Mouse (Mus musculus) frontal cortex, adult (tissue): Measurements from ENCODE around the gene Samd4.

ENCODE experiments used
- ATAC-seq: cut with Nextera tagmentation; 2 replicates; pipeline ENCODE4 v1.9.2; 2017; ENCODE audit warnings: mild to moderate bottlenecking, moderate library complexity, mixed read lengths; ENCODE audit not compliant: low TSS enrichment

Samd4 gene

DNA sequence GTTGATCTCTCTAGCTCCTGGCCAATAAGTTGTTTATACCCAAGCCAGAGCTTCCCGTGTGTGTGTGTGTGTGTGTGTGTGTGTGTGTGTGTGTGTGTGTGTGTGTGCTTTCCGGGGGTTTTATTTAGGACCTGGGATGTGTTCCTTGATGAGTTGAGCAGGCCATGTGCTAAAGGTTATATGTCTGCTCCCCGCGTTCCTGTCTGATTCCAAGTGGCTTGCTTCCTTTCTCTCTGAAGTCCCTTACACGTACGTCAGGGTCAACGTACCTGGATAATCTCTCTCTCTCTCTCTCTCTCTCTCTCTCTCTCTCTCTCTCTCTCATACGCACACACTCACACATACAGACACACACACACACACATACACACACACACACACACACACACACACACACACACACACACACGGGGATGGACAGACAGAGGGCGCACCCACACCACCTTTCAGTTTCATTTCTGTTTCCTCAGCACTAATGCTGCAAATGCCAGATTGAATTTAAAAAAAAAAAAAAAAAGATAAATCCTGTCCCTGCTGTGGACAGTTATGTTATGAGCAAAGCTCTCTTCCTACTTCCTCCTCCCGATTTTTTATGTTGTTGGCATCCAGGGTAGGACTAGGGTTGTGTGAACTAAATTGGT is 117.6 kb downstream of the Samd4 start:
- ATAC-seq, result no peak

- no peak for ATAC-seq
Measured at GRCm38 (mm10) chr14:47000786-47001761, 118.4 kb downstream of the Samd4 start.

DNA sequence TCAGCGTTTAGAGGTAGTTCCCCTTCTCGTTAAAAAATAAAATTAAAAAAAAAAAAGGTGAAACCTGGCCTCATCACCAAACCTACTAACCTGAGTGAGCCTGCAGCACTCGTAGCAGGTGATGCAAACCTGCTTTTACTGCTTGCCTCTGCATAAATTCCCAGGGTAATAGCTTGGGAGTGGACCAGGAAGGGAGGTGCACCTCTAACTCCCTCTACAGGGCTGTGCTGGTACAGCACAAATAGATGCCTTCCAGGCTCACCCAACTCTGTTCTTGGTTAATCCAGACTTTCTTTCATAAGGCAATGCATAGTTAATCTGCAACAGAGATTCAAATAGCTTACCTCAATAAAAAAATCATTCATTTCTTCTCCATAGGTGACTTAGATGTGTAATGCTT is 121.5 kb downstream of the Samd4 start:
- peak; percentile 66 for ATAC-seq

DNA sequence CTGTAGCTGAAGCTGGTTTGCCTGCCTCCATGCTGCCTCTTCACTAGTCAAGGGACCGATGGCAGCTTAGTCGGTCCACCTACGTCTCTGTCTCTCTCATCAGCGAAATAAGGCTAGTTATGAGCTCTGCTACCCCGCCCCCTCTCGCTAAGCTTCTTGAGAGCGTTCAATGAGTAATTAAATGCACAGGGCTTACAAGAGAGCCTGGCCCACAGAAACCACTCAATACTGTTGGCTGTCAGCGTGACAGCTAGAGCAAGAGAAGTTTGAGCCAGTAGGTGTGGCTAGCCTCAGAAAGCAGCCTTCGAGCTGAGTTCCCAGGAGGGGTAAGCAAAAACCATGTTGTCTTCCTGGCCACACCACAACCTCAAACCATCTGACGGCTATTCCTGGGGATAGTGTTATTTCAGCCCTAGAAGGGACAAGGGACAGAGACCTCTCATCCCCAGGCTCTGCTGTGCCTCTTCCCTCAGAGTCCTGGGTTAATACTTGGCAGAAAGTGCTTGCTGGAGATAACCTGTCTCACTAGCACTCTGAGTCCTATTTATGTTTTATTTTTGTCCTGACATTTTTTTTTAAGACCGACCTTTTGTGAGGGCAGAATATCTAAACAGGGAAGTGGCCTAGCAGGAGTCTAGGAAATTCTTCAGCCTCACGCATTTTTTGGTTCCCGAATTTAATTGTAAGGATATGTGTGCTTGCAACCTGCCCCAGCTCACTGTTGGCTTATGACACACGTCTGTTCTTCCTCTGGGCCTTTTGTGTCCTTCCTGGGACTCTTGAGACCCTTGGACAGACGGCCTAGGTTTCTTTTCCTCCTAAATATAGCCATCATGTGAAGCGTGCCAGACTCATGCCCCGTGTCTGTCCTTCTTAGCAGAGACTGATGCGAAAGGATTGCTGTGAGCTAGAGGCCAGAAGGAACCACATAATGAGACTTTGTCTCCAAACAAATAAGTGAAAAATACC is 128.8 kb downstream of the Samd4 start:
- ATAC-seq, result peak; percentile 82

DNA sequence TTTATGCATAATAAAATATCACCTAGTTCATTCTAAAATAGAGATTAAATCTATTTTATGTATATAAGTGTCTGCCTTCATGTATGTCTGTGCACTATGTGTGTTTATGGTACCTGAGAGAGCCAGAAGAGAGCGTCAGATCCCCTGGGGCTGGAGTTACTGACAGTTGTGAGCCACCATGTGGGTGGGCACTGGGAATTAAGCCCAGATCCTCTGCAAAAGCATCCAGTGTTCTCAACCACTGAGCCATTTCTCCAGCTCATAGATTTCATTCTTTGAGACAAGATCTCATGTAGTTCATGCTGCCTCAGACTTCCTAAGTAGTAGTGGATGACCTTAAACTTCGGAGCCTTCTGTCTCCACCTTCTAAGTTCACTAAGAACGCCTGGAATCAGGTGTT is 133.0 kb downstream of the Samd4 start:
- peak; percentile 62 for ATAC-seq

- ATAC-seq, result no peak
Measured at GRCm38 (mm10) chr14:47017658-47018057, 135.0 kb downstream of the Samd4 start.

DNA sequence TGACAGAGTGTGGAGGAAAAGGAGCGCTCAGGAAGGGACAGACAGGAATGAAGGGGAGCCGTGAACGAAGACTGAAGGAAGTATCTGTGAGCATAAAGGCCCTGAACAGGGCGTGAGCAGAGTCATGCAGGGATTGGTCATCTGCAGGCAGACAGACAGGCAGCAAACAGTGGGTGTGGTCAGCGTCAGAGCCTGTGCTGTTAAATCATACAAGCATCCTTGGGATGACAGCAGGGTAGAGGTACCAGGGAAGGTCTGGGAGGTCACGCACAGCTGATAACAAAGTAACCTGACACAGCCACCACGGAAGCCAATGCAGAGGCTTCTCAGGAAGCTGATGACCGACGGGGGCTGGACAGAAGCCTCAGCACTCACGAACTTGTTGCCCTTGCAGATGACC is 138.2 kb downstream of the Samd4 start:
- ATAC-seq, result peak; percentile 83; the same call in 1 of the 2 replicates

- peak; percentile 22; the same call in 1 of the 2 replicates for ATAC-seq
Measured at GRCm38 (mm10) chr14:47023529-47023928, 140.9 kb downstream of the Samd4 start.

DNA sequence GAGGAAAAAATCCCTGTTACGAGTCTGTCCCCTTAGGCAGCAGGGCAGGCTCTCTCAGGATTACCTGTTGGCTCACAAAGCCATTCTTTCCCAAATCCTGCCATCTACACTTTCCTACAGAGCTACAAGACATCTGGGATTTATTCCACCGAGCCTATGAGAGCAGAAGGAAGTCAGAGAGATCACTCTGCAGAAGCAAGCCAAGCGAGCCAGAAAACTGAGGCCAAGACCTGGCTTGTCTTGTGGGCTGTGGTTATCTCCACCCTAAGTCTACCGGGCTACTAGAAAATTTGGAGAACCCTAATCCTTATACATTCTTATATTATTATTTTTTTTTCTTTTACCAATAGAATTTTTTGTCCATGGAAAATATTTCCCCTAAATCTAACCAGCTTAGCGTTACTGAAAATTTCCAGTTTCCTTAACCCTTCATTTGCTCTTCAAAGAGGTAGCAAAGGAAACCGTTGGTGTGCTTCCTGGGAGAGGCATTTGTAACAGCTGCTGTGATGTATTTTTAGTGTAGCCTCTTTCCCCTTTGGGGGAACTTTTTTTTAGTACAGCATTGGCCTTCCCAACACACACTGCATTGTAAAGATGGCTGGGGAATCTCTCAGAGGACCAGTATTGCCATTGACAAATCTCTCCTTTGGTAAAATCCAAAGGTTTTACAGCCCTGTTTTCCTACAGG is 144.9 kb downstream of the Samd4 start:
- ATAC-seq, result no peak

- ATAC-seq, result no peak
Measured at GRCm38 (mm10) chr14:47031542-47031941, 148.9 kb downstream of the Samd4 start.

DNA sequence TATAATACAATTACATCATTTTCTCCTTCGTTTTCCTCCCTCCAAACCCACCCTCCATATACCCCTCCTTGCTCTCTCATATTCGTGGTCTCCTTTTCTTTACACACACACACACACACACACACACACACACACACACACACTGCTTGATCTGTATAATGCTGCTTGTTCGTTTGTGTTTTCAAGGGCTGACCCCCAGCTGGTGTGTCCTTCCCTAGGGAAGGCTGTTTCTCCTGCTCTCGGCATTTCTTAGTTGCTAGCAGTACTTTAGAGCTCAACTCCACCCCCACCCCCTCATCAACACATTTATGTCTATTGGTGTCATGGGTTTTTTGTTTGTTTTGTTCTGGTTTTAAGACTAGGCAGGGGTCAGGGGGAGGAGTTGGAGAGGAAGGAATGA is 149.5 kb downstream of the Samd4 start:
- ATAC-seq, result no peak

DNA sequence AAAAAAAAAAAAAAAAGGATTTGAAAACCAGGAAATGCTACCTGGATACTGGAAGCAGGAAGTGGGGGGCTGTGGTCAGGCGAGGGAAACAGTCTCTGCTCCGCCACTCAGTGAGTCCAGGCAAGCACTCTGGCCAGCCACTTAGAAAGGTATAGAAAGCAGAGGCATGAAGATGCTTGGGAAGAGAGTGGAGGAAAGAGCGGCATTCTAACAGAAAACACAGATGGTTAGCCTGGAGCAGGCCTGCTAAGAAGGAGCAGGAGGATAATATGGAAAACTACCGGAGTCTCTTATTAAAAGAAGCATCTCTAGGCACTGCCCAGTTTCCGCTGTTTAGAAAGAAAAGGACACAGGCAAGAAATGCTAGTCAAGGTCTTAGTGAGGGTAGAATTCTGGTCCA is 150.8 kb downstream of the Samd4 start:
- peak; percentile 74 for ATAC-seq

- ATAC-seq, result no peak
Measured at GRCm38 (mm10) chr14:47041699-47042098, 159.0 kb downstream of the Samd4 start.

- peak; percentile 91 for ATAC-seq
Measured at GRCm38 (mm10) chr14:47049051-47049450, 166.4 kb downstream of the Samd4 start.

DNA sequence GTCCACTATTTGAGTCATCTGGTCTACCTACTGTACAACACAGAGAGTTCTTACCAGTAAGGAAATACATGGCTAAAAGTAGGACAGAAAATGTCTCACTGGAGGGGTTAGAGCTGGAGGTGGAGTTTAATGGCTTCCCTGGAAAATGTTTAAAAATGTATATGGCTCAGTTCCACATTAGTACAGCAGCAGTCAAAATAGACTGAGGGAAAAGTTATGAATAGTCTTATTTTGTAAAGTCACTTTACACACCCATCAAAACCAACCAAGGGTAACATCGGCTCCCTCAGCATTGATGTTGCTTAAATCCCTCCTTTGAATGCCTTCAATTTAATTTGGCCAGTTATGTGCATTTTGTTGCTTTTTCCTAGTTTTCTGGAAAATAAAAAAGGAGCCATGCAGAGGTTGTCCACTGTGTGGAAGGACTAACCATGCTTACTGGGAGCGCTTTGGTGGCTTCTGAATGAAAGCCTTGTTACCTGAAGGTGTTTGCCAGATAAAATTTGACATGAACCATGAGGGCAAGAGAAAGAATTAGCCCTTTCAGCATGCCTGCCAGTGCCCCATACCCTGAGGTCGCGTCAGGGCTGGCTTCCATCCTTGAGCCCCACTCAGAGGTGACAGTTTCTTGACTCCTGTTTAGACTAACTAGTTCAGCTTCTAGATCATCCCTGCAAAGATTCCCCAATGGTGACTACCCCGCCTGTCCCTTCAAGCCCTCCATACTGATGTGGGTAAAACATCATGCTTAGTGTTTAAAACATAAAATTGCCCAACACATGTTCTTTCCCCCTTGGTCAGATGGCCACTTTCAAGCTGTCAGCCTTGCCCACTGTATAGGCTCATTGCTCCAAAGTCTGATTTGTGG is 169.3 kb downstream of the Samd4 start:
- no peak for ATAC-seq

- ATAC-seq, result no peak
Measured at GRCm38 (mm10) chr14:47053101-47053500, 170.4 kb downstream of the Samd4 start.

GRCm38 (mm10) chr14:47053824-47054223 is 171.2 kb downstream of the Samd4 start:
- ATAC-seq, result no peak

- no peak for ATAC-seq
Measured at GRCm38 (mm10) chr14:47058969-47059368, 176.3 kb downstream of the Samd4 start.

- no peak for ATAC-seq
Measured at GRCm38 (mm10) chr14:47065067-47065466, 182.4 kb downstream of the Samd4 start.

- no peak for ATAC-seq
Measured at GRCm38 (mm10) chr14:47066901-47067300, 184.2 kb downstream of the Samd4 start.
